Mouse (Mus musculus): ENCODE data around the gene Cxcl13.
"Not testable (repeated sequence)": the region's sequence is repeated elsewhere in the genome, so short reads cannot be mapped to it uniquely, and the experiment has no call there.

The Cxcl13 gene

GRCm38 (mm10) chr5:95956651-95957050, at the start of gene Cxcl13:
Gene Cxcl13, plus strand, starts transcription at chr5:95956951.
- DNase-seq (ENCODE audit: low spot score) = no peak

- DNase-seq (ENCODE audit: low spot score) = no peak
These were observed 45.7 kb upstream of the Cxcl13 start for GRCm38 (mm10) chr5:95911006-95911405.

GRCm38 (mm10) chr5:95918491-95918890, 38.3 kb upstream of the Cxcl13 start:
- no peak for DNase-seq (ENCODE audit: low spot score)

GRCm38 (mm10) chr5:95924023-95924422, 32.7 kb upstream of the Cxcl13 start:
- no peak for DNase-seq (ENCODE audit: low spot score)

- DNase-seq (ENCODE audit: low spot score) = no peak
These were observed 31.4 kb upstream of the Cxcl13 start for GRCm38 (mm10) chr5:95925204-95925930.

GRCm38 (mm10) chr5:95925931-95926263, 30.9 kb upstream of the Cxcl13 start:
- DNase-seq (ENCODE audit: low spot score) = no peak

- no peak for DNase-seq (ENCODE audit: low spot score)
These were observed 21.7 kb upstream of the Cxcl13 start for GRCm38 (mm10) chr5:95935035-95935434.

- no peak for DNase-seq (ENCODE audit: low spot score)
These were observed 20.7 kb upstream of the Cxcl13 start for GRCm38 (mm10) chr5:95936068-95936467.

- DNase-seq (ENCODE audit: low spot score) = no peak
These were observed 19.6 kb upstream of the Cxcl13 start for GRCm38 (mm10) chr5:95937129-95937528.

- no peak for DNase-seq (ENCODE audit: low spot score)
These were observed 18.6 kb upstream of the Cxcl13 start for GRCm38 (mm10) chr5:95938044-95938625.

GRCm38 (mm10) chr5:95940682-95941221, 16.0 kb upstream of the Cxcl13 start:
- no peak for DNase-seq (ENCODE audit: low spot score)

GRCm38 (mm10) chr5:95941562-95941961, 15.2 kb upstream of the Cxcl13 start:
- DNase-seq (ENCODE audit: low spot score) = no peak

GRCm38 (mm10) chr5:95945120-95945519, 11.6 kb upstream of the Cxcl13 start:
- no peak for DNase-seq (ENCODE audit: low spot score)

- DNase-seq (ENCODE audit: low spot score) = no peak
These were observed 10.4 kb upstream of the Cxcl13 start for GRCm38 (mm10) chr5:95946344-95946743.

GRCm38 (mm10) chr5:95948641-95949040, 8.1 kb upstream of the Cxcl13 start:
- no peak for DNase-seq (ENCODE audit: low spot score)

GRCm38 (mm10) chr5:95949946-95950701, 6.6 kb upstream of the Cxcl13 start:
- DNase-seq (ENCODE audit: low spot score) = peak; percentile 43

GRCm38 (mm10) chr5:95964940-95965339, 8.2 kb downstream of the Cxcl13 start:
- DNase-seq (ENCODE audit: low spot score) = no peak

- peak; percentile 72 for DNase-seq (ENCODE audit: low spot score)
These were observed 9.9 kb downstream of the Cxcl13 start for GRCm38 (mm10) chr5:95966621-95967020.

- peak; percentile 67 for DNase-seq (ENCODE audit: low spot score)
These were observed 14.1 kb downstream of the Cxcl13 start for GRCm38 (mm10) chr5:95970845-95971244.

GRCm38 (mm10) chr5:95972208-95972607, 15.5 kb downstream of the Cxcl13 start:
- no peak for DNase-seq (ENCODE audit: low spot score)

GRCm38 (mm10) chr5:95973806-95974205, 17.1 kb downstream of the Cxcl13 start:
- not testable (repeated sequence) for DNase-seq (ENCODE audit: low spot score)

GRCm38 (mm10) chr5:95976299-95976698, 19.5 kb downstream of the Cxcl13 start:
- DNase-seq (ENCODE audit: low spot score) = no peak
